Mouse (Mus musculus): Measurements from ENCODE around the gene Gm49383.
"Not testable (repeated sequence)": the region's sequence is repeated elsewhere in the genome, so short reads cannot be mapped to it uniquely, and the experiment has no call there.

Gm49383 gene

DNA sequence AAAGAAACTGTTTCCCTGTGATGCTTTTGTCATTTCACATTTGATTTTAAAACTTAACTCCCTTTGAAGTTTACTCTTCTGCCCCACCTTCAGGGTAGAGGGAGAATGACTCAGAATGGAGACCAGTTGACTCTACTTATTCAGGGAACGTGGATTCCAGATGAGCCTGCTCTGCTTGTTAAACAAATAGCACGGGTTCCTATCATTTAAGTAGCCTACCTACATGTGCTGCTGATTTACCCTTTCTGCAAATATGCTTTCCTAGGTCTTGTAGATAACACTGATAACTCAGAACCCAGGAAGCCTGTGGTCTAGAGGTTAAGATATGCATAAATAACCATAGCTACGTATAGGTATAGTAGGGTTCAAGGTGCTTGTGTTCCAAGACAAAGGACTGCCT is 32.0 kb downstream of the Gm49383 start:
- DNase-seq (ENCODE audit: low spot score in 2 of 2), result no peak

DNA sequence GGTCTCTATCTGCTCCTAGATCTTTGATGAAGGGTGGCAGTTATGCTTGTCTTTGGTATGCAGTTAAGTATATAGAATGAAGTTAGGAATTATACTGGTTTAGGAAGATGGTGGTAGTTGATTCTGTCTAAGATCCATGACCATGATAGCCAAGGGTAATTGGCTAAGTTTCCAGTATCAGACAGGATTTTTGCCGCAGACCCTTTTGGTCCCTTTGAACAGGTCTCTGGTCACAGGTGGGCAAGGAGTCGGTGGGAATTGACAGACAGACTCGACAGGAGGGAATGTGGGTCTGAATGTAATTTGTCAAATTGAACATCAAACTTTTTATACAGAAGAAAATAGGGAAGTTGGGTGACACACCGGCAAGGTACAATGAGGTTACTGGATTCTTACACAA is 33.3 kb downstream of the Gm49383 start:
- DNase-seq (ENCODE audit: low spot score in 2 of 2), result not testable (repeated sequence)

DNA sequence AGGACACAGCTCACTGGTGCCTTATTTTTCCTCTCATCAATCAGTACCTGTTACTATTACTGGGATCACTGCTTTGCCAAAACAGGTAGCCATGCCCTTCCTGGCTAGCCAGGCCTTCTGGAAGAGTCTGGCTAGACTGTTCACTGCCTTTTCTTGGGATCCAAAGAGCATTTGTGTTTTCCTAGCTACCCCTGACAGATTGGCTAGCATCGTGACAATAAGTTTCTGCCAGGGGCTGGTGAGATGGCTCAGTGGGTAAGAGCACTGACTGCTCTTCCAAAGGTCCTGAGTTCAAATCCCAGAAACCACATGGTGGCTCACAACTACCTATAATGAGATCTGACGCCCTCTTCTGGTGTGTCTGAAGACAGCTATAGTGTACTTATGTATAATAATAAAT is 36.2 kb downstream of the Gm49383 start:
- not testable (repeated sequence) for DNase-seq (ENCODE audit: low spot score in 2 of 2)

DNA sequence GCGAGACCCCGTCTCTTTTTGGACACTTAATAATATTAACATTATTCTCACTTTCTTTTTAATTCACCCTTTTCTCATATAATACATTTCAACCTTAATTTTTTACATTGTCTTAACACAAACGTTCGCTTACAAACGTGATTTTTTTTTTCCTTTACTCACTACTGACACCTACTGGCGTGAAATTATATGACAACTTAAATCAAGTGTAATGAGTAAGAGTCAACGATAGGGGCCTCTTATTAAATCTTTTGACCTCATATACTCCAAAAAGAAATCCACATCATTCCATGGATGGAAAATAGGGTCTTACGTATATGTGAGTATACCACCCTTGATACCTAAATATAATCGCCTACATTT is 37.3 kb downstream of the Gm49383 start:
- peak in 1 of 2 experiments; percentile 31 for DNase-seq (ENCODE audit: low spot score in 2 of 2)

DNA sequence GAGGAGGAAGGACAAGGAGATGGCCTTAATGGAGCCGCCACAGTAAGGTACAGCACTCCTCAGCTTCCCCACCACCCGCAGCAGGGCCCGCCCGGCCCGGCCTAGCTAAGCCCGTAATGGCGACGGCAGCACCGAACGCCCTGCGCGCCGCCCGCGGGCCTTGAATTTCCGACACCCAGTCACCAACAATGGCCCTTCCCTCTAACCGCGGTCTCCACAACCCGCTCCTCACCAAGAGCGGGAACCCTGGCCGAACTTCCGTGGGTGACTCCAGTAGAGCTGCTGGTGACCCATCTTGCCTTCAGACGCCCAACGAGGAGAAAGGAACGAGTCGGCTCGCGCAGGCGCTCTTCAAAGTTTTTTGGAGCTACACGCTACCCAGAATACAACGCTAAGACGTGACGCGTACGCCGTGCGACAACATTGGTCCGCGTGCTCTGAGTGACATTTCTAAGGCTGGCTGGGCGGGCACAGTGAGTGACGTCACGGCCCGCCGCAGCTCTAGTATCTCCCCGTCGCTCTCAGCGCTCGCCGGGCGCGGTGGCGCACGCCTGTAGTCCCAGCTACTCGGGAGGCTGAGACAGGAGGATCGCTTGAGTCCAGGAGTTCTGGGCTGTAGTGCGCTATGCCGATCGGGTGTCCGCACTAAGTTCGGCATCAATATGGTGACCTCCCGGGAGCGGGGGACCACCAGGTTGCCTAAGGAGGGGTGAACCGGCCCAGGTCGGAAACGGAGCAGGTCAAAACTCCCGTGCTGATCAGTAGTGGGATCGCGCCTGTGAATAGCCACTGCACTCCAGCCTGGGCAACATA is 37.9 kb downstream of the Gm49383 start, which contains the start of gene Rps29:
Gene Rps29 (minus strand): TSS at position 422 of the 813 bp plus-strand sequence.
- DNase-seq (ENCODE audit: low spot score in 2 of 2), result peak; percentile 97 to 99

DNA sequence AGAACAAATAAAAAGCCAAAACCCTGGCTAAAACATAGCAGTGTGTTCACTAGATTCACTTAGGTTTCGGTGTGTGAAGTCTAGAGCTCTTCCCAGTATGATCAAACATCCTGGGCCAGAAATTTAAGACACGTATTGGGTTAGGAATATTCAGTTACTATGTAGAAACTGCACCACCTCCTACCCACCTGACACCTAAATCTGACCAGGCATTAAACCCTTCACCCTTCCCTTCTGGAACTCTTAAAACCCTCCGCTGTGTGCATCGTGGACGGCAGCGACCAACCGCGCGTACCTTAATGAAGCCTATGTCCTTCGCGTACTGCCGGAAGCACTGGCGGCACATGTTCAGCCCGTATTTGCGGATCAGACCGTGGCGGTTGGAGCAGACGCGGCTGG is 38.5 kb downstream of the Gm49383 start:
- DNase-seq (ENCODE audit: low spot score in 2 of 2), result no peak

DNA sequence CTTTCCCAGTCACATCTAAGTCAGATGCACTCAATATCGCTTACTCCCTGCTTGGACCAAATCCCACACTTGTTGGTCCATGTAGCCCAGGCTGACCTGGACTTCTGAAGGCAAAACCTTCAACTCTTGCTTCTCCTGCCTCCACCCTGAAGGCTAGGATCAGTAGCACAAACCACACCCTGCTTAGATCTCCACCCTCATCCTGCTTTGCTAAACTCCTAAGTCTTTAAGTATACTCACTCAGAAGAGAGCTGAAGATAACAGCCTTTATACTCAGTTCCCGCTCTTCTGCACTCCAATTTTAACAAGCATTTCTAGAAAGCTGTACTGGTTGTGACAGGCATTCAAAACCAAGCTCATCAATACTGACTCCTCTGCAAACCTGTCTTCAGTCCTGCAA is 39.8 kb downstream of the Gm49383 start:
- no peak for DNase-seq (ENCODE audit: low spot score in 2 of 2)

DNA sequence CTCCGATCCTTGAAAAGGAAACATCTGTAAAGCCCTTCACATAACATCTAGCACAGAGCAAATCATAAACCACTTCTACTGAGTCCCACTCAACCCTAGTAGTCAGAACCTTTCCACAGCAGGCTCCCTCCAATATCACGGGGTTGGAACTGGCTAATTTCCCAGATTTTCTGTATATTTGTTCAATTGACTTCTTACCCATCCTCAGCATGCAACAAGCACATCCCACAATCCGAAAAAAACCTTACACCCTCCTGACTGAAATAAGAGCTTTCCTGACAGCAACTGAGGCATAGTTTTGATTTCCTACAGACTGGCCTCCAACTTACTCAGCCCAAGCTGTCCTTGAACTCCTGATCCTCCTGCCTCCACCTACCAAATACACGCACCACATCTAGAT is 40.5 kb downstream of the Gm49383 start:
- DNase-seq (ENCODE audit: low spot score in 2 of 2), result no peak

DNA sequence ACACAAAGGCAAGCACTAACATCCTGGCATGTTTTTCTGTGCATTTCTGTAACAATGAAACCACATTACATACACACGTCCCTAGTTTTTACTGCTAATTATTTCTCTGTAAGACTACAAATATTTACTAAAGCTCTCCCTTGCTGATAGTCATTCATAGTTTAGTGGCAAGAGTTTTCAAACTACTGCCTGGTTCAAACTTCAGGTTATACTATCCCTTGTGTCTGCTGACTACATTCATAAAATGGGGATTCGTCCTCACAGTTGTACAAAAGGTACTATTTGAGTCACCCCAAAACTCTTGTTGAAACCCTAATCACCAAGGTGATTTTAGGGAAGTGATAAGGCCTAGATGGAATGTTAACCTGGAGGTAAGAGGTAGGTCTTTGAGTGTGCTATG is 41.0 kb downstream of the Gm49383 start:
- no peak for DNase-seq (ENCODE audit: low spot score in 2 of 2)

DNA sequence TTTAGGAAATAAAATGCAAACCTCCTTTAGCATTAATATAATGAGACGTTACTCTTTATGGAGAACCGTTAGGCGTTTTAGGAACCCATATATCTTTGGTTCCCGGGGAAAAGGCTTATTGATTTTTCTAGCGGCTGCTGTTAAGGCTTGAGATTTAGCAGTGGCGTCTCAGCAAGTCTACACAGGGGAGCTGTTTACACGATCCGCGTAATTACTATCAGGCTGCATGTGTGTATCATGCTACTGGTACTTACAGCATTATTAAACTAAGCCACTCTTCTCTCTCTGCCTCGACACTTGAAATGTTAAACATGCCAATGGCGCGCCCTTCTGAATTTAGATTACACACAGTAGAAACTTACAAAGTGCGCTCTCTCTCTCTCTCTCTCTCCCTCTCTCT is 46.9 kb downstream of the Gm49383 start:
- DNase-seq (ENCODE audit: low spot score in 2 of 2), result no peak

DNA sequence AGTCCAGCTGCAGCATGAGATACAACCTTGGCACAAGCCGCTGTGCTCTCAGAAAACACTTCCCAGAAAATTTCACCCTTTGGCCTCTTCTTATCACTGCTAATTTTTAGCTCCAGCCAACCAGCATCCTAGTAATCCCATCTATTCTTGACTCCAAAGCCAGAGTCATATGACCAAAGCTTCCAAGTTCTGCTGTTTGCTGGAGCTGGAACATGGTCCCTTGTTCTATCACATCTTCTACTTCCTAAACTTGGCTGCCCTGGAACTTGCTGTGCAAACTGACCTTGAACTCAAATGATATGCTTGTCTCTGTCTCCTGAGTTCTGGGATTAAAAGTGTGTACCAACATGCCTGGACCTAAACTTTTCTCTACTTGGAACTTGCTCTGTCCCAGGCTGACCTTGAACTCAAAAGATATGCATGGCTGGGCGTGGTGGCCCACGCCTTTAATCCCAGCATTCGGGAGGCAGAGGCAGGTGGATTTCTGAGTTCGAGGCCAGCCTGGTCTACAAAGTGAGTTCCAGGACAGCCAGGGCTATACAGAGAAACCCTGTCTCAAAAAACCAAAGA is 49.7 kb downstream of the Gm49383 start:
- DNase-seq (ENCODE audit: low spot score in 2 of 2), result no peak

DNA sequence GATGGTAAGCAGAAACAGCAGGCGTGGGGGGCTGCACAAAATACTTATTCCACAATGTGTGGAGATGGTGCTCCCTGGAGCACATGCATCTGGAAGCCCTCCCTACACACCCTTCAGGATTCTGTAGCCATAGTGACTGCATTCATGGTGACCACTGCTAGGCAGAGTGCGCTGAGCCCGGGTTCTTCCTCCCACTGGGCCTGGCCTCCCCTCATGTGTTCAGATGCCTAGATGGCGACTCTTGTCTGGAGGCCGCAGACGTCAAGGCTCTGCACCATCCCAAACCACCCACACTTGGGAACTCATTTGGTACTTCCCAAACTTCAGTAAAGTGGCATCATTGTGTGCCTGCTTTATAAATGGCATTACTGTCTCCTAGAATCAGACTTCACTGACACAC is 53.4 kb downstream of the Gm49383 start:
- no peak for DNase-seq (ENCODE audit: low spot score in 2 of 2)

DNA sequence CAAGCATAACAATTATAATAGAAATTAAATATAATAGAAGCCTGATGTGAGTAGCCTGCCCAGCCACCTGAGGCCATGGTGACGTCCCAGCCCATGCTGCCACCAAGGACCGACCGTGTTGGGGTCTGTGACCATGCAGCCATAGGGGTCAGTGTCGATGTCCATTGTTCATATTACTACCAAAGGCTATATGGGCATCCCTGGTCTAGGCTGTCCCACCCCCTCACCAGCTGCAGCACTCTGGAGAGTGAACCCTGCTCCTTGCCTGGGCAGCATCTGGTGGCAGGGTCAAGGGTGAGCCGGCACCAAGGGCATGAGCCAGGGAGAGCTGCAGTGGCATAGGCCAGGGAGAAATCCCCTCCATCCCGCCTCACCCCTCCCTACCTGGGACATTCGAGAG is 57.1 kb downstream of the Gm49383 start:
- DNase-seq (ENCODE audit: low spot score in 2 of 2), result no peak

DNA sequence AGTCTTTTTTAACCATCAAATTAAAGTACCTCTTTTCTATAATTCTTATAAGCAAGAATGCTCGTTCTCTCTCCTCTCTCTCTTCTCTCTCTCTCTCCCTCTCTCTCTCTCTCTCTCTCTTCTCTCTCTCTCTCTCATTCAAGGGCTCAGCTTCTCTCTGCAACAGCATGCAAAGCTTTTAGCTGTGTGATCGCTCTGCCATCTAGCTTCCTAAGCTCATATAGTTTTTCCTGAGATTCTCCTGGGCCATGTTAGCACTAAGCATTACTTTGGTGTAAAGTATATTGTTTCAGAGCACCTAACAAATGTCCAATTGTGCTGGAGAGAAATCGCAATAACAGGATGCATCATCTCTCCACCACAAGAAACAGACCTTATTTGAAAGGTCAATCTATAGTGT is 57.7 kb downstream of the Gm49383 start:
- no peak for DNase-seq (ENCODE audit: low spot score in 2 of 2)
